Mouse (Mus musculus) liver, embryonic 14.5 days (tissue): ENCODE measurements around the gene Rbpms2.

ENCODE experiments used
- CTCF ChIP-seq: IDR thresholded peaks from 2 replicates; pipeline ENCODE4 v1.5.1; 2016; ENCODE audit warnings: antibody characterized with exemption, low read depth, control low read depth
- EP300 ChIP-seq: IDR thresholded peaks from 2 replicates; pipeline ENCODE4 v1.6.1; 2016; ENCODE audit warnings: antibody characterized with exemption, low read depth

DNA sequence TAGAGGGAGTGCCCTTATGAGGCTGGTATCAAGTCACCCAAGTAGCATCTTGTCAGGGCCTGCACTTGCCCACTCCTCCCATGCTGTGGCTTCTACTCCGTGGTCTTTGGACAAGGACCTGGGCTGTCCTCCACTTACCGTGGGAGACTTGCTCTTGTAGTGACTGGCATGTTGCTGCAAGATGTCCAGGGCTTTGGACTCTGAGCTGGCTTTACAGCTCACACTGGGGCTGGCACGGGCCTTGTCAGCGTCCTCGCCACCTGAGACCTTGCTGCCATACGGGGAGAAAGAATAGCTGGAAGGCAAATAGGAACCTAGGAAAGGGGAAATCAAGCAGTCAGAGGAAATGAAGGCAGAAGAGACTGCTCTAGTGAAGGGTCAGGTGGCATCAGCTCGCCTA, 67.9 kb downstream of the Rbpms2 start:
- no peak for TF ChIP-seq CTCF
- TF ChIP-seq EP300, result no peak
